Mouse (Mus musculus): Measurements from ENCODE around the gene Cryba2. TPM values are rescaled to one million over a fixed set of nuclear protein-coding genes. Genes with fewer than 3 reads are reported as not detected.
A peak's percentile ranks its signal among the peaks of the same experiment; 100 is the strongest.

The Cryba2 gene
- polyA plus RNA-seq, 1 experiment from 2014 or later = not detected

DNA sequence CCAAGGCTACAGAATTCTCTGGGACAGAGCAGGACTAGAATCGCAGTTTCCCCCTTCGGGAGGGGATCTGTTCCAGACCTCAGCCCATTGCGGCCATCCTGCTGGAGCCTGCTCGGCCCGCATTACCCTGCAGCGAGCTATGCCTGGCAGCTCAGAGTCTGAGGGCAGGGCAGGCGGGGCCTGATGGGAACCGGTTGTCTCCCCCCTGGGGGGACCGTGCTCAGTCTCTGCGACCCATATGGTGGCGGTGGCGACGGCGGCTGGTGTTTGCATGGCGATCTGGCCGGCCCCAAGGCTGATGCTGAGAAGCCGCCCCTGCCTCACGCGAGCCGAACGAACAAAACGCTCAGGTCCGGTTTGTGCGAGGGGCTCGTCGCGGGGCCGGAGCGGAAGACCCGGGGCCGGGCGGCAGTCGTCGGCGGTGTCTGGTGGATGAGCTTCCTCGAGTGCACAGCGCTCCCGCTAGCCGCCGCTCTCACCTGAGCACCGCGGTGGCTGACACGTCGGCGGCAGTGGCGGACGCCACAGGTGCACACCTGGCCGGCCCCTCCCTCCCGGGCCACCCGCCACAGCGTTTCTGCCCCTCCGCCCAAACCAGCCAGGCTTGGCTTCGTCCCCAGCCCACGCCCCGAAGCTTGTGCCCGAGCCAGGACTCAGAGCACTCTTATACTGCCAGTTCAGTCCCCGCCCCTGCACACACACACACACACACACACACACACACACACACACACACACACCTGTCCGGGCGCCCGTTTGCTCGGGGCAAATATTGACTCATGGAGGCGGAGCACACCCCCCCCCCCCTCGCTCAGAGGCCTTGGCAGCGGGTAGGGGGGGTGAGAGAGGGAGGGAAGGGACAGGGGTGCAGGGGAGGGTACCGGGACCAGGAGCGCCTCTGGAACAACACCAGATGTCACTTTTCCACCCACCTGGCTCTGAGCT lies 7.7 kb upstream of the Cryba2 start:
- Histone ChIP-seq H3K4me2 (replicated peaks) (peak overlapping the region; percentile 70), H3K27ac (replicated peaks) (no peak overlapping the region), H3K27me3 (peaks cover 94% of the 10 kb centered on the region), H3K4me1 (peaks cover 26% of the 10 kb centered on the region), H3K9me3 (no peaks in the 10 kb centered on the region), H3K9ac (replicated peaks) (0 out of 2 replicates have a peak overlapping the region, but pooled peaks have one; percentile 15), H3K4me3 (peak overlapping the region; percentile 41), H3K36me3 (no peaks in the 10 kb centered on the region)
- 1% methylated on average over 59 of the region's 66 CpGs for WGBS
- ATAC-seq (ENCODE audit: low FRiP score, low read depth) = peak; percentile 60; the same call in 1 of the 2 replicates

DNA sequence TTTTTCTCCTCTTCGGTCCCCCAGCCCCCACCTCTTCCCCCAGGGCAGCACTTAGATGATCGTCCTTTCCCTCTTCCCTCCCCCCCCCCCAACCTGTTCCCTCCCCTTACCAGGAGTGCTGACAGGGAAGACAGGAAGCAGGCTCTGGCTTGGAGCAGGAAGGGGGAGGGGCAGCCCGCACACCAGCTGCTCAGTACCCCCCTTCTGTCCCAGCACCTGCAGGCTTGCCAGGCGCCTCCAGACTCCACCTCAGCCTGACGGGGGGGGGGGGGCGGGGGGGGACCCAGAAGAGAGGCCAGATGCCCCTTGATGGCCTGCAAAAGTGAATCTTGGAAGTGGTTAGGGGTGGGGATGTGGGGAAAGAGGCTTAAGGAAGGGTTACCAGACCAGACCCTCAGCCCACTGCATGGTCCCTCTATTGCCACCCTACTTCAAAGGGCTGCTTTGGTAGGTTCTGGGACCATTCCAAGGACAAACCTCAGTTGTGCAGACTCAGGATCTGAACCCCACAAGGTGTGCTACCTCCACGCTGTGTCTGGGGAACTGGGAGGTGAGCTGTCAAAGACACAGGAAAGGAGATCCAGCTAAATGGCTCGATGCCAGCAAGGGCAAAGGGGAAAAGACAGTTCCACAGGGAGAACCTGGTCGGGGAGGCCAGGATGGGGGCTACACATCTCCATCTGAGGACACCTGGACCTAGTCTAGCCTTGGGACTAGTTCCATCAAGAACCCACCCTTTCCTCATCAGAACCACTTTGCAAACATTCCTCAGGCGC lies 5.9 kb upstream of the Cryba2 start:
- Histone ChIP-seq H3K27ac (replicated peaks) (no peak overlapping the region), H3K4me2 (replicated peaks) (no peak overlapping the region), H3K9me3 (no peaks in the 10 kb centered on the region), H3K27me3 (peaks cover 99% of the 10 kb centered on the region), H3K9ac (replicated peaks) (no peak overlapping the region), H3K4me3 (no peak overlapping the region), H3K4me1 (peaks cover 26% of the 10 kb centered on the region), H3K36me3 (no peaks in the 10 kb centered on the region)
- no peak for ATAC-seq (ENCODE audit: low FRiP score, low read depth)
- 10% methylated on average over 5 of the region's 10 CpGs for WGBS

DNA sequence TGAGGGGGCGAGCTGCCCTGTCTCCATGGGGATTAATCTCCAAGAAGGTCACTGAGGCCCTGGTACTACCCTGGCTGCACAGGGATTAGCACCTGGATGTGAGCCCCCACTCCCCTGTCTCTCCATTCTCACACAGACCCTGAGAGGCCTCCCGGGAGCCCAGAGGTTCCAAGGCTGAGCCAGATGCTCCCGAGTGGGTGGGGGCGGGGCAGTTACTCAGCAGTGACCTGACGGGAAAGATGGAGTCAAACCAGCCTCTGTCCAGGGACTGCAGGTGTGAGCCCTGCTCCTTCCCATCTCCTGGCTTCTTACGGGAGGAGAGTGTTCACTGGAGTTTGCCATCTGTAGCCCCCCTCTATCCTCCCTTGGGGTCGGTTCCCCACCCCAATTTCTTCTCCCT lies 5.0 kb upstream of the Cryba2 start:
- Histone ChIP-seq H3K27ac (replicated peaks) (no peak overlapping the region), H3K36me3 (no peaks in the 10 kb centered on the region), H3K9me3 (no peaks in the 10 kb centered on the region), H3K4me2 (replicated peaks) (no peak overlapping the region), H3K4me3 (no peak overlapping the region), H3K4me1 (peaks cover 31% of the 10 kb centered on the region), H3K27me3 (peaks cover 99% of the 10 kb centered on the region), H3K9ac (replicated peaks) (no peak overlapping the region; the same call in 1 of the 2 replicates)
- ATAC-seq (ENCODE audit: low FRiP score, low read depth) = no peak
- 1% methylated on average over 7 of the region's 7 CpGs for WGBS

DNA sequence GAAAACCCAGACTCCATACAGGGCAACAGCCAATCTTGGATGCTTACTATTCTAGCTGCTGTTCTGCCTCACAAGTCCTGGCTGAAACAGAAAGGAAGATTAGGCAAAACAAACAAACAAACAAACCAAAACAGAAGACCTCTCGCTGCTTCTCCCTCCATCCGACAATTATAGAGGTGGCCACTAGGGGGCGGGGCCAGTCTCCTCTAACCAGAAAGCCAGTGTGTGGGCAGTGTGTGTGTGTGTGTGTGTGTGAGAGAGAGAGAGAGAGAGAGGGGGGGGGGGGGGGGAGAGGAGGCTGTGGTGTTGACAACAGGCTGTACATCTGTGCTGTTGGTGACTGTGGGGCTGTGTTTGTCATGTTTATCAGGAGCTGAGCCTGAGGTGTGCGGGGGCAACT lies 2.0 kb upstream of the Cryba2 start:
- WGBS = 16% methylated on average over 4 of the region's 4 CpGs

DNA sequence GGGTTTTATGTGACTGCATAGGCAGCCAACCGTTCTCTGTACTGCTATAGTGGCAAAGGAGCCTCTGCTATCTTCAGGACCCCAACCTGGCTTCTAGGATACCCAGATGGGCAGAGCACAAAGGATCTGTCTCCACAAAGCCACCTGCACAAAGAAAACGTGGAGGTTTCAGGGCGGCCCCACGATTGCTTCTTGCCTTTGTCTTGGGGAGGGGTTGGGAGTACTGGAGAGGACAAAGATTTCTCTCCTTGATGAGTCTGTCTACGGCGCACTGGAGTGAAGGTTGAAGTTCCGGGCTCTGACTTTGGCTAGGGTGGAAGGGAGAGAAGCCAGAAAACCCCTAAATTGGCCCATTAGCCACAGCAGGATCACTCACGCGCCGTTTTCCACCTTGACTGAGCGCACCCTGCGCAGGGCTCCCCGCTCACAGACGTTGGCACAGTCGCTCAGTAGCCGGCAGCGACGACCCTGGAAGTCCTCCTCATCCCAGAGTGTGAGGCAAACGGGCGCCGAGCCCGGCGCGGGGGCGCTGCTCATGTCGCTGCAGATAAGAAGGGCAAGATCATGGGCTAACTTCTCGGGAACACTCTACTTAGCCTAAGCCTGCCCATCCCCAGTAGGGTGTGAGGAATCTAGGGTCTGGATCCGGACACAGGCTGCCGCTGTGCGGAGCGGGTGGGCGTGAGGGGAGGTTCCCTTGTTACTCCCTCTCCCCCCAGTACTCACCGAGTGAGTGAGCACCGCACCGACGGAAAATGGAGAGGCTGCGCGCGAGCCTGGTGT lies 401 bp downstream of the Cryba2 start:
- Histone ChIP-seq H3K9me3 (no peaks in the 10 kb centered on the region), H3K4me1 (peaks cover 16% of the 10 kb centered on the region), H3K4me2 (replicated peaks) (peak overlapping the region; percentile 48), H3K9ac (replicated peaks) (peak overlapping the region; percentile 35; the same call in 1 of the 2 replicates), H3K36me3 (no peaks in the 10 kb centered on the region), H3K27me3 (peaks cover 99% of the 10 kb centered on the region), H3K4me3 (peak overlapping the region; percentile 26), H3K27ac (replicated peaks) (no peak overlapping the region)
- ATAC-seq (ENCODE audit: low FRiP score, low read depth) = 0 out of 2 replicates have a peak, but pooled peaks have one; percentile 36
- 2% methylated on average over 39 of the region's 39 CpGs for WGBS

More for the DNA sequence above, 2.0 kb upstream of the Cryba2 start:
- Histone ChIP-seq H3K9ac (replicated peaks) (no peak overlapping the region), H3K4me2 (replicated peaks) (no peak overlapping the region), H3K27ac (replicated peaks) (no peak overlapping the region), H3K4me3 (no peak overlapping the region), H3K36me3 (no peaks in the 10 kb centered on the region), H3K27me3 (peaks cover 99% of the 10 kb centered on the region), H3K4me1 (peaks cover 27% of the 10 kb centered on the region), H3K9me3 (no peaks in the 10 kb centered on the region)
- no peak for ATAC-seq (ENCODE audit: low FRiP score, low read depth)

DNA sequence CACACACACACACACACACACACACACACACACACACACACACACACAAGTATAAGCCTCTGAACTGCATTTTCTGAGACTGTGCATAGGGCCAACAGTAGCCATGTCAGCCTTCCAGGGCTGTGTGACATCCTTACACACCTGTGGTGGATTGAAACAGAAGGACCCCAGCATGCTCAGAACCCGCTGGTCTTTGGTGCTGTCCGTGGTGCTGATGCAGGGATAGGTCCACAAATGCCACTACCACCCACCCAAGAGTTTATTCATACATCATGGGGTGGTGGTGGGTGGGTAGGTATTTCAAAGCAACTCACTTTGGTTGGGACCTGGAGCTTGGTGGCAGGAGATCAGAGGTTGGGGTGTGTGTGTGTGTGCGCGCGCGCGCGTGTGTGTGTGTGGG lies 1.4 kb downstream of the Cryba2 start:
- H3K36me3 ChIP-seq = no peaks in the 10 kb centered on the region
- WGBS = 0% methylated on average over 2 of the region's 8 CpGs

DNA sequence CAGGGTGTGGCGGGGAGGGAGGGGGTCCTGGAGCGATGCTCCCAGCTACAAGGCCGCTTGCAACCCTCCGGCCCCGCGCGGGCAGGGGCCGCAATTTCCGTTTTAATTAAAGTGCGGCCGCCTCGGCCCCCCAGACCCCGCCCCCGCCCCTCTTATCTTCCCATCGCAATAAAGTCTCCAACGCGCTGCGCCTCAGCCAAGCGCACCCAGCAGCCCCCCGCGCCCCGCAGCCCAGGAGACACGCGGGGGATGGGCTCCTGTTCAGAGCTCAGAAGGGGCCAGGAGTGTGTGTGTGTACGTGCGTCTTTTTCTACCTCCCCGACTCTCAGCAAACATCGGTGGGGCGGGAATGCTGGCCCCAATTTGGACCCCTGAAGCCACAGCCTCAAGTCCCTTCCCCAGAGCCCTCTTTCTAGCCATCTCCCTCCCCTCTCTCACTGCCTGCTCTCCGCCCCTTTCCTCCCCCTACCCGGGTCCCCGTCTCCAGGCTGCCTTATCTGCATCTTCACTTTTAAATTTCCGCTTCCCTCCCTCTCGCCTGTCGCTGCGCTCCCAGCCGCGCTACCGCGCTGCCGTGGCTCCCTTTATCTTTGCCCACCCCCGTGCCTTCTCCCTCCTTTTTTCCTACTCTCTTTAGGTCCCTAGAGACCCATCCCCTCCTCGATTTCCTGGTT lies 7.4 kb downstream of the Cryba2 start, which contains the start of gene Fev:
Gene Fev (minus strand): TSS at position 51 of the 674 bp plus-strand sequence.
- Histone ChIP-seq H3K9me3 (no peaks in the 10 kb centered on the region), H3K36me3 (no peaks in the 10 kb centered on the region), H3K4me1 (peaks cover 28% of the 10 kb centered on the region), H3K4me2 (replicated peaks) (peak within 1 kb of the TSS; percentile 49), H3K27ac (replicated peaks) (no peak within 1 kb of the TSS), H3K27me3 (peaks cover 99% of the 10 kb centered on the region), H3K4me3 (peak within 1 kb of the TSS; percentile 25), H3K9ac (replicated peaks) (no peak within 1 kb of the TSS)
- WGBS = 2% methylated on average over 36 of the region's 43 CpGs
- ATAC-seq (ENCODE audit: low FRiP score, low read depth) = no peak

More for the DNA sequence above, 1.4 kb downstream of the Cryba2 start:
- Histone ChIP-seq H3K4me3 (no peak overlapping the region), H3K4me2 (replicated peaks) (no peak overlapping the region), H3K27me3 (peaks cover 99% of the 10 kb centered on the region), H3K27ac (replicated peaks) (no peak overlapping the region), H3K9me3 (no peaks in the 10 kb centered on the region), H3K9ac (replicated peaks) (no peak overlapping the region), H3K4me1 (peaks cover 14% of the 10 kb centered on the region)
- ATAC-seq (ENCODE audit: low FRiP score, low read depth) = no peak

DNA sequence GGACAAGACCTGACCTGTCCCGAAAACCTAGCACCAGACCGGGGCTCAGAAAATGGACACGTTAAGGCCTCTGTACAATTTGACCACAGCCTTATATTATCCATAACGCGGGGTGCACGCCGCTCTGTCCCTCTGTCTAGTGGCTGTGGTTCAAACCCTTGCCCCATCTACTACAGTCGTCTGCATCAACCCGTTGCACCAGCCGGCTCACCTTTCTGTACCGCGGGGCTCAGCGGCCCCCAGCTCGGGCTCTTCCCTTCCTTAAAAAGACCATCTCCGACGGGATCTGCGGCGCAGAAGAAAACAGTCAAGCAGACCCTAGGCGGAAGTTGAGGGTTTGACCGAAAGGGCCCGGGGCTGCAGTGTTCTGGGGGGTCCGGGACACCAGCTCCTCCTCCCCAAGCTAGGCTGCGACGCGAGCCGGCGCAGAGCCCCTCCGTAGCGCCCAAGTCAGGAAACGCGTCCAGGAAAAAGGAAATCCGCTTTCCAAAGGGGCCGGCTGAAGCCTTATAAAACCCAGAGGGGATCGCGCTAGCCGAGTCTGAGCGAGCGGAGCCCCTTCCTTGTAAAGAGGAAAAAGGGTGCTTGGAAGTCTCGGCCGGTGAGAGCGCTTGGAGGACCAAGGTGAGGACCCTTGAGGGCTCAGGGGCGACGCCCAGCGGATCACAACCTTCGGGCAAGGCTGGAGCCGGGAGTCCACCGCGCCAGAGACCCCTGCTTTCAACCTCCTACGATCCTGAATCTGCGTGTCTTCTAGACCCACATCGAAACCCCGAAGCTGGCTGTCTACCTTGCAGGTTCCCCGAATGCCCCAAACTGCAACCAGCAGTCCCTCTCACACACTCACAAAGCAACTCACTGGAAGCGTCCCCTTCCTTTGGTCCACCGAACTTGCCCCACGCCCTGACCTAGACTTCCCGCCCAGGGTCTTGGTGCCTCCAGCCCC lies 8.5 kb downstream of the Cryba2 start:
- peaks cover 28% of the 10 kb centered on the region for H3K4me1 ChIP-seq
- H3K9me3 ChIP-seq = no peaks in the 10 kb centered on the region
- H3K4me3 ChIP-seq = peak overlapping the region; percentile 25
- no peaks in the 10 kb centered on the region for H3K36me3 ChIP-seq
- no peak overlapping the region for H3K27ac ChIP-seq (replicated peaks)
- H3K27me3 ChIP-seq = peaks cover 97% of the 10 kb centered on the region
- no peak overlapping the region for H3K9ac ChIP-seq (replicated peaks)
- under 1% methylated on average over 57 of the region's 57 CpGs for WGBS
- ATAC-seq (ENCODE audit: low FRiP score, low read depth) = no peak
- H3K4me2 ChIP-seq (replicated peaks) = peak overlapping the region; percentile 49

DNA sequence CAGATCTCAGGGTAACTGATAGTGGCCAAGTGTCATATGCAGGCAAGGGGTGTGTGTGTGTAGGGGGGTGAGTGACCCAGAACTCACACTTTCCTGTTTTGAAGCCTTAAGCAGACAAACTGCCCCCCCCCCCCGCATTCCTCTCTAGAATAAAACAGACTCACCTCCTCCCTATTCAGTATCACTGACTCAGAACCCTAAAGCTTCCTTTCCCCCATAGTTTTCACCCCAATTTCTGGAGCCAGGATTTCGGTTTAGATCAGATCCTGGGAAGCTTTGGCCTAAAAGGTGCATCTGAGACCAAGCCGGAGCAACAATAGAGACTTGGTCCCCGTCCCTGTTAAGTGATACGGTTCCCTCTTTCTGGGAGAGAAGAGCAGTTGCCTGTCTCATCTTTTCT lies 9.5 kb downstream of the Cryba2 start:
- Histone ChIP-seq H3K27me3 (peaks cover 98% of the 10 kb centered on the region), H3K9ac (replicated peaks) (no peak overlapping the region), H3K4me1 (peaks cover 28% of the 10 kb centered on the region), H3K4me2 (replicated peaks) (no peak overlapping the region), H3K27ac (replicated peaks) (no peak overlapping the region), H3K36me3 (no peaks in the 10 kb centered on the region), H3K9me3 (no peaks in the 10 kb centered on the region), H3K4me3 (no peak overlapping the region)
- no peak for ATAC-seq (ENCODE audit: low FRiP score, low read depth)
- WGBS = 7% methylated on average over 5 of the region's 5 CpGs

DNA sequence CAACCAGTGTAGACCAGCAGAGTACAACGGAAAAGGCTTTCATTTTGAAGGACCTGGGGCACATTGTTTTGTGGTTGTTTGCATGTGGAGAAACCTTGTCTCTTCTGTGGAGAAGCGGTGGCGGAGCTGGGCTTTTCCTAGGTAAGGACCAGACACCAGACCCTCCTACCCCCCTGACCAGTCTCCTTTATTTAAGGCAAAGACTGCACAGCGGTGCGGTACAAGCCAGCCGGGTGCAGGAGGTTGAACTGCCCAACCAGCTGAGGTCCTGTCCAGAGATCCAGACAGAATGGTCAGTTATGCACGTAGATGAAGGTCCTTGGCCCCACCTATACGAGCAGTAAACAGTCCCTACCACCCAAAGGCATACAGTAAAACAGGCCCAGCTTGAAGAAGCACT lies 10.1 kb downstream of the Cryba2 start:
- peak overlapping the region; percentile 62 for H3K4me2 ChIP-seq (replicated peaks)
- H3K9me3 ChIP-seq = no peaks in the 10 kb centered on the region
- H3K27me3 ChIP-seq = peaks cover 98% of the 10 kb centered on the region
- H3K9ac ChIP-seq (replicated peaks) = no peak overlapping the region
- peak overlapping the region; percentile 42 for H3K4me3 ChIP-seq
- H3K27ac ChIP-seq (replicated peaks) = no peak overlapping the region
- peaks cover 28% of the 10 kb centered on the region for H3K4me1 ChIP-seq
- 3% methylated on average over 8 of the region's 8 CpGs for WGBS
- ATAC-seq (ENCODE audit: low FRiP score, low read depth) = no peak
- H3K36me3 ChIP-seq = no peaks in the 10 kb centered on the region
